Mouse (Mus musculus): ENCODE measurements around the gene Slbp.

The Slbp gene

GRCm38 (mm10) chr5:33681611-33682388, 29.4 kb upstream of the Slbp start:
- DNase-seq (ENCODE audit: low spot score in 2 of 2), result no peak

DNA sequence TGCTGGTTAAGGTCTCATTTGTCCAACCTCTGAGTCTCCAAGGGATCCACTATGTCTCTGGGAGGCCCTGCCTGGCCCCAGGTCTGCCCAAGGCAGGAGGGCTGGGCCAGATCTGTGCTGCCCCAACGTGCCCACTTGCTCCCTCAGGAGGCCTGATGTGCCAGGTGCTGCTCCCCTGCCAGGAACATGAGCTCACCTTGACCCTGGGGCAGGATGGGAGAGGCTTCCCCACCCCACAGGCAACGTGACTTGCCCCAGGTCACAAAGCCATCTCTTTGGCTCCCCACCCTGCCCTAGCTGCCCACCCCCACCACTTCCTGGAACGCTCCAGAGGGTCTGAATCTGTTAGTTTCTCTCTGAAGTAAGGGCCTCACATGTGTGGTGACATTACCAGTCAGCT, 28.7 kb upstream of the Slbp start:
- no peak for DNase-seq (ENCODE audit: low spot score in 2 of 2)

DNA sequence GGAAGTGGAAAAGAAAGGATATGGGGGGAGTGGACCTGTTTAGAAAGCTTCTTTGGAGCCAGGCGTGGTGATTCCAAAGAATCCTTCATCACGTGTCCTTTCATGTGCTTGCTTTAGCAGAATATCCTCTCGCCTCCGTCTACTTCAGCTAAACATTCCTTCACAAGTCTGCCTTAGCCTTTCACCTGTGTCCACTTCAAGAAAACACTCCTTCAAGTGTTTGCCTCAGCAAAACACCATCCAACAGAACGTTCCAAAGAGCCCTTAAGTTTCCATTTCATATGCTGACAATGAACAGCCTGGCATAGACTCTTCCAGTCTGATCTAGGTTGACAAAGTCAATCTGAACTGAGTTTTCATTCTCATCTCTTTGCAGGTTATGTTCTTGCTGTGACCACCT, 25.9 kb upstream of the Slbp start:
- no peak for DNase-seq (ENCODE audit: low spot score in 2 of 2)

DNA sequence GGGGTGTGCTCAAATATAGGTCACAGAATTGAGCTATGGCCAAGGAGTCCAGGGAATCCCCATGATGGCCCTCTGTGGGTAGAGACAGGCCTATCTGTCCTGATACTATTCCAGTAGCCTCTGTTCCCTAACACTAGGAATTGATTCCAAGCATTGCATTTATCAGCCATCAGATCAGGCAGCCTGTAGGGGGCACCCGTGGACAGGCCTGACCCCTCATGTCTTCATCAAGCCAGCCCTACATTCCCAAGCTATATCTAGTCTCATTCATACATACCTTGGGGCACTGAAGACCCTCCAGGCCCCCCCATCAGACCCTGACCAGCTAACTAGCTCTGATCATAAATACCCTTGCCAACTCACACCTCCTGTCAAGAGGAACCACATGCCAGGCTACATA, 23.6 kb upstream of the Slbp start:
- peak; percentile 53 to 54 for DNase-seq (ENCODE audit: low spot score in 2 of 2)

GRCm38 (mm10) chr5:33674439-33674838, 22.1 kb upstream of the Slbp start:
- peak in 1 of 2 experiments; percentile 51 for DNase-seq (ENCODE audit: low spot score in 2 of 2)

- no peak for DNase-seq (ENCODE audit: low spot score in 2 of 2)
These were observed 19.3 kb upstream of the Slbp start for GRCm38 (mm10) chr5:33671659-33672058.

- DNase-seq (ENCODE audit: low spot score in 2 of 2), result no peak
These were observed 15.8 kb upstream of the Slbp start for GRCm38 (mm10) chr5:33668223-33668622.

DNA sequence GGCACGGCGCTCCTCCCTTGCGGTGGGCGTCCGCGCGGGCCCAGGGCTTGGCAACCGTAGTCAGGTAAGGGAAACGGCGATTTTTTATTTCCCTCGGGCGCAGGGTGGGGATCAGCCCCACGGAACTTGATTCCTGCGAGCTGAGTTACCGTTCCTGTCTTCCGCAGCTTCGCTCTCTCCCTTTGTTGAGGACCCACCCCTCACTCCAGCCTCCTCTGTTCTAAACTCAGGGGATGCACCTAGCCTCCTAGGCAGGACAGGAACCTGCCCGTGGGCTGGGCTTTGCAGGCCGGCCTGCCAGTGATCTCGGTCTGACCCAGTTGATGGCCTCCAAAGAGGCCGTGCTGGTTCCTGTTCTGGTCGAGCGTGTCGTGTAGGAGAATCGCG, 6.3 kb upstream of the Slbp start:
- DNase-seq (ENCODE audit: low spot score in 2 of 2), result no peak

GRCm38 (mm10) chr5:33657787-33658663, 5.7 kb upstream of the Slbp start, which contains the start of the genes Tacc3 and Tmem129:
Gene Tacc3 (plus strand): TSS chr5:33658128.
Gene Tmem129 (minus strand): TSS chr5:33658416.
- peak; percentile 98 to 99 for DNase-seq (ENCODE audit: low spot score in 2 of 2)

GRCm38 (mm10) chr5:33657251-33657786, 4.9 kb upstream of the Slbp start:
- DNase-seq (ENCODE audit: low spot score in 2 of 2), result no peak

DNA sequence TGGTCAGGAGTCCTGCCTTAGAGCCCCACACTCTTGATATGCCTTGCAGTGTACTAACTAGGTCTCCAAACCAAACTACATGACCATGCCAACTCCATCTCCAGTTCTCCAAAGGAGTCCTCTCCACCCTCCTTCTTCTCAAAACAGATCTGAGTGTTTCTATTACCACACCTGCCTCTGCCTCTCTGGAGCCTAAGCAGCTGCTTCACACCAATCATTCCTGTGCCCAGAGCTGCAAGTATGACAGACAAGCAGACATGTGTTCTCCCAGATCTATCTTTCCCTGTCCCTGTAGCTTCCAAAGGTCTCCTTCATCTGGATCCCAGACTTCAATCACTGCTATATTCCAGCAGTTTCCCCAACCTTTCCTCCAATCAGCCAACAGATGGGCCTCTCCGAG, 4.4 kb upstream of the Slbp start:
- DNase-seq (ENCODE audit: low spot score in 2 of 2), result no peak

- DNase-seq (ENCODE audit: low spot score in 2 of 2), result no peak
These were observed 3.0 kb upstream of the Slbp start for GRCm38 (mm10) chr5:33655251-33655840.

- DNase-seq (ENCODE audit: low spot score in 2 of 2), result no peak
These were observed 2.0 kb upstream of the Slbp start for GRCm38 (mm10) chr5:33654424-33654823.

DNA sequence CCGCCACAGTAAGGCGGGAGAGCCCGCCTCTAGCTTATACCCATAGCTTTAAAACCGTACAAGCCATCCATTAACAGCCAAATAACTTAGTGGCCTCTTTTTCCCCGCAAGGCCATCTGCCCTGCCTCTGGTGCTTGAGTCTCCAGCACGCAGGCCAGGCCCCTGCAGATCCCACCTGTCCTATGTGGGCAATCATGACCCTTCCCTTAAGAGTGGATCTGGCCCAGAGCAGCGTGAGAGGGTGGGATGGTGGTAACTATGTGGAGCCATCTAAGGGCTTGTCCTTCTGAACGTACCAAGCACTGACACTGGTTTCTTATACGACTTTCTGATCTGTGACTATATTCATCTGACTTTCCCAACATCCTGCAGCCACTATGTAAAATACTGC, 404 bp upstream of the Slbp start:
- no peak for DNase-seq (ENCODE audit: low spot score in 2 of 2)

DNA sequence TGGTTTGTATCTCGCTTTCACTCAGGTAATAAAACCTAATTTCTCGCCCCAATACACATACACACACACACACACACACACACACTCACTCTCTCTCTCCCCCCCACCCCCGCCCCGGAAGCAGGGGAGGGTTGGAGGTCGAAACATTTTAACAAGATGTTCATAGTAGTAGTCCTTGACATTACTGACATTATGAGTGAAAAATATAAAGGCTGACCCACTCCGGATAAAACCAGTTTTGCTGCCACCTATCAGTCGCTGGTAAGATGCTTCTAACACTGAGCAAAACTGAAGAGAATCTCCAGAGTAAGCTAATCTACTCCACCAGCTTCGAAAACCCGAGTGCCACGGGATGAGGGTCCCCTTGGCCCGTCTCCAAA, 843 bp downstream of the Slbp start:
- no peak for DNase-seq (ENCODE audit: low spot score in 2 of 2)

GRCm38 (mm10) chr5:33651017-33651416, 1.4 kb downstream of the Slbp start:
- no peak for DNase-seq (ENCODE audit: low spot score in 2 of 2)

DNA sequence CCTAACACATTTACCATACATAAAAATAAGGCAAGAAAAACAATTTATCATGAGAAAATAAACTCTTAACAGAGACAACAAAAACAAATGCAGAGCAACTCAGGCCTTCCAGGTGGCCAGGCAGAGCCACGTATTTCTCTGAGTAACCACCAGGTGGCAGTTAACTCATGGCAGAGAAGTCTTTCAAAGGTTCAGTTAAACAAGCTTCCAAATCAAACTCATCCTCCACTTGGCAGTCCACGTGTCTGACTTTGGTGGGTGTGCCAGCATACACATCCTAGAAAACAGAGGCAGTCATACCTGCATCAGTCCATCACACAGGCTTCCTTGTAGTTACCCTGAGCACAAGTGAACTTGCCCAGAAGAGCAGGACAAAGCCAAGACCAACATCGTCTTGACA, 11.7 kb downstream of the Slbp start:
- peak in 1 of 2 experiments; percentile 59 for DNase-seq (ENCODE audit: low spot score in 2 of 2)

DNA sequence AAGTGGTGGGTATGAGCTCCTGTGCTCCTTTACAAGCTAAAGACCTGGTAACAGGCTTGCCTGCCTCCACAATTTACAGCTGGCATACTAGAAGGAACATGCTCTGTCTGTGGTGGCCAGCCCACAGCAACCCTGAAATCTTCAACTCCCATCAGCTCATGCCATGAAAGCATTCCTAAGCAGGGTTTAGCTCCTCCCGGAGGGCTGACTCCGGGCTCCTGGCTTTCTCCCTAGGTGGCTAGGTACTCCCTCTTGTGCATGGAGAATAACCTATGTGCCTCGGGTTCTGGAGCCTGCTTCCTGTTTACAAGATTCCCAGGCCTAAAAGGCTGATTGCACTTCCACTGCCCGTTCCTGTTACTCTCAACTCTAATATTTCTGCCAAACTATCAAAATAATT, 13.5 kb downstream of the Slbp start:
- no peak for DNase-seq (ENCODE audit: low spot score in 2 of 2)

DNA sequence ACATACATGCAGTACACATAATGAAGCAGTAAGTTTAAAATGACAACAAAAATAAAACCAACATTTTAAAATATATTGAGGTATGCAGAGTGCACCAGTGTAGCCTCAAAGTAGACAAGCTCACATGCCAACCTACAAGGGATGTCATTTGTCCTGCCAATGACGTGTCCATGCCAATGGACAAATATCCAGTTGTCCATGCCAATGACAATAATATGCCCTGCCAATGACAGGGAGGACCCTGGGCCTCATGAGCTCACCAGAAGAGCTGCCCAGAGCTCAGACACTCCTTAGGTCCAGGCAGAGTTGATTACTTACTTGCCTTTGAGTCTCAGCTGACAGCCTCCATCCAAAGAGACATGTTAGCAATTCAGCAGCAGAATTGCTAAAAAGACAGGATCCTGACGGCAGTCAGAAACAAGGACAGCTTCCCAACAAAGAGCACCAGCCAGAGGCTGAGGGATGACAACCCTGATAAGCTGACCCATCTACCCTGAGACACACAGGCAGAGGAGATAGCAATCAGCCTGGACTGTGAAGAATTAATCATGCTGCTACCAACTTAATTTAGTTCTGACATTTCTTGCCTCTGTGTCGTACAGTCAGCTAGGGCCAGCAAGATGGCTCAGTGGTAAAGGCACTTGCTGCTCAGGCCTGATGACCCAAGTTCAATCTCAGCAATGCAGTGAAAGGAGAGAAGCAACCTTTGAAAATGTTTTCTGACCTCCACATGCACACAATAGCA, 14.6 kb downstream of the Slbp start:
- no peak for DNase-seq (ENCODE audit: low spot score in 2 of 2)

DNA sequence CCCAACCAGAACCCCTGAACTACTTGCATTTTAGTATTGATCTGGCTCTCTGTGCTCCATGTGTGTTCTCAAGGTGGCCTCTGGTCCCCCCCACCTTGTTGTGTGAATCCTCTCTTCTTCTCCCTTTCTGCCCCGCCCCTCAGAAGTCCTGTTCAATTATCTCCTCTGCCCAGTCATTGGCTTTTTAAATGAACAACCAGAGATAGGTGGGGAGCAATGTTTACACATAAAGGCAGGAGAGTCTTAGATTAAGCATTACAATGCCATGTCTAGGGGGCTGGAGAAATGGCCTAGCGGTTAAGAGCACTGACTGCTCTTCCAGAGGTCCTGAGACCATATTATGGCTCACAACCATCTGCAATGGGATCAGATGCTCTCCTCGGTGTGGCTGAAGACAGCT, 17.0 kb downstream of the Slbp start:
- DNase-seq (ENCODE audit: low spot score in 2 of 2), result no peak

- no peak for DNase-seq (ENCODE audit: low spot score in 2 of 2)
These were observed 19.8 kb downstream of the Slbp start for GRCm38 (mm10) chr5:33632526-33632925.

- no peak for DNase-seq (ENCODE audit: low spot score in 2 of 2)
These were observed 21.8 kb downstream of the Slbp start for GRCm38 (mm10) chr5:33630615-33631014.
